Mouse (Mus musculus): ENCODE results near the gene Cenph. TPM values are rescaled to one million over a fixed set of nuclear protein-coding genes. Genes with fewer than 3 reads are reported as not detected.
A peak's percentile ranks its signal among the peaks of the same experiment; 100 is the strongest.
"Not testable (repeated sequence)": the region's sequence is repeated elsewhere in the genome, so short reads cannot be mapped to it uniquely, and the experiment has no call there.

The Cenph gene
- 46.3 and 48.9 TPM in 2 replicates for polyA plus RNA-seq (2016; fragmentation: Nextera tagmentation; extraction: Ambion mirVana)

GRCm38 (mm10) chr13:100775252-100776055 lies at the start of gene Cenph:
Cenph (minus strand) TSS chr13:100775899.
- Histone ChIP-seq H3K4me3 (replicated peaks) (peak within 1 kb of the TSS; percentile 89), H3K27me3 (no peaks in the 10 kb centered on the region), H3K9ac (peak within 1 kb of the TSS; percentile 78), H3K4me1 (peaks cover 18% of the 10 kb centered on the region), H3K4me2 (peak within 1 kb of the TSS; percentile 93), H3K27ac (peak within 1 kb of the TSS; percentile 77), H3K9me3 (no peaks in the 10 kb centered on the region), H3K36me3 (replicated peaks) (peaks cover 35% of the 10 kb centered on the region)
- peak; percentile 95 for ATAC-seq (ENCODE audit: low FRiP score)
- under 1% methylated on average over 46 of the region's 46 CpGs for WGBS

GRCm38 (mm10) chr13:100824916-100825315 lies 49.2 kb upstream of the Cenph start:
- no peak for ATAC-seq (ENCODE audit: low FRiP score)
- 95% methylated on average over 3 of the region's 3 CpGs for WGBS

GRCm38 (mm10) chr13:100824306-100824705 lies 48.6 kb upstream of the Cenph start:
- no peaks in the 10 kb centered on the region for H3K27me3 ChIP-seq
- H3K27ac ChIP-seq: no peak overlapping the region
- no peaks in the 10 kb centered on the region for H3K9me3 ChIP-seq
- no peak for ATAC-seq (ENCODE audit: low FRiP score)
- no peaks in the 10 kb centered on the region for H3K4me1 ChIP-seq
- H3K36me3 ChIP-seq (replicated peaks): peaks cover 62% of the 10 kb centered on the region
- WGBS: 91% methylated on average over 6 of the region's 6 CpGs
- H3K4me2 ChIP-seq: no peak overlapping the region
- H3K4me3 ChIP-seq (replicated peaks): no peak overlapping the region
- no peak overlapping the region for H3K9ac ChIP-seq

More at GRCm38 (mm10) chr13:100824916-100825315, 49.2 kb upstream of the Cenph start:
- Histone ChIP-seq H3K9ac (no peak overlapping the region), H3K27me3 (no peaks in the 10 kb centered on the region), H3K4me3 (replicated peaks) (no peak overlapping the region), H3K36me3 (replicated peaks) (peaks cover 57% of the 10 kb centered on the region), H3K4me2 (no peak overlapping the region), H3K9me3 (no peaks in the 10 kb centered on the region), H3K27ac (no peak overlapping the region), H3K4me1 (no peaks in the 10 kb centered on the region)

GRCm38 (mm10) chr13:100823863-100824262 lies 48.2 kb upstream of the Cenph start:
- Histone ChIP-seq H3K27me3 (no peaks in the 10 kb centered on the region), H3K27ac (no peak overlapping the region), H3K4me2 (no peak overlapping the region), H3K9me3 (no peaks in the 10 kb centered on the region), H3K4me1 (no peaks in the 10 kb centered on the region), H3K9ac (no peak overlapping the region), H3K4me3 (replicated peaks) (no peak overlapping the region), H3K36me3 (replicated peaks) (peaks cover 64% of the 10 kb centered on the region)
- ATAC-seq (ENCODE audit: low FRiP score): no peak
- 94% methylated on average over 3 of the region's 3 CpGs for WGBS

GRCm38 (mm10) chr13:100814451-100814850 lies 38.8 kb upstream of the Cenph start:
- H3K27me3 ChIP-seq: no peaks in the 10 kb centered on the region
- no peaks in the 10 kb centered on the region for H3K9me3 ChIP-seq
- no peak for ATAC-seq (ENCODE audit: low FRiP score)
- no peak overlapping the region for H3K4me3 ChIP-seq (replicated peaks)
- WGBS: 94% methylated on average over 6 of the region's 6 CpGs
- no peak overlapping the region for H3K27ac ChIP-seq
- H3K4me2 ChIP-seq: no peak overlapping the region
- no peak overlapping the region for H3K9ac ChIP-seq
- no peaks in the 10 kb centered on the region for H3K4me1 ChIP-seq
- H3K36me3 ChIP-seq (replicated peaks): peaks cover 73% of the 10 kb centered on the region

DNA sequence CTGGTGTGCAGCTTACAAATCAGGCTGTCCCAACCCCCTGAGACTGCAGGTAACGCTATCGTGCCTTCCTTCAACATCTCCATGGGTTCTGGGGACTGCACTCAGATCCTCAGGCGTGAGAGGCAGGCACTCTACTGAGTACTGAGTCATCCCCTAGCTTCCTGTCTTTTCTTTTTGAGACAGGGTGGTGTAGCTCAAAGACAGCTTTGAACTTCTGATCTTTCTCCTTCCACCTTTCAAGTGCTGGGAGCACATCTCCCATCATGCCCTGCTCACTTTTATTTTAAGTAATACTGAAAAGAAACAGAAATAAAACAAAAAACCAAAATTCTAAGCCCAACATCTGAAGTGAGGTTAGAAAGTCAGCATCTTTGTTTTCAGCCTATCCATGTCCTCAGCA lies 30.1 kb upstream of the Cenph start:
- H3K4me2 ChIP-seq: no peak overlapping the region
- no peak overlapping the region for H3K9ac ChIP-seq
- H3K9me3 ChIP-seq: no peaks in the 10 kb centered on the region
- 96% methylated on average over 3 of the region's 3 CpGs for WGBS
- no peaks in the 10 kb centered on the region for H3K27me3 ChIP-seq
- peaks cover 74% of the 10 kb centered on the region for H3K36me3 ChIP-seq (replicated peaks)
- H3K4me1 ChIP-seq: no peaks in the 10 kb centered on the region
- H3K27ac ChIP-seq: no peak overlapping the region
- no peak overlapping the region for H3K4me3 ChIP-seq (replicated peaks)
- no peak for ATAC-seq (ENCODE audit: low FRiP score)

DNA sequence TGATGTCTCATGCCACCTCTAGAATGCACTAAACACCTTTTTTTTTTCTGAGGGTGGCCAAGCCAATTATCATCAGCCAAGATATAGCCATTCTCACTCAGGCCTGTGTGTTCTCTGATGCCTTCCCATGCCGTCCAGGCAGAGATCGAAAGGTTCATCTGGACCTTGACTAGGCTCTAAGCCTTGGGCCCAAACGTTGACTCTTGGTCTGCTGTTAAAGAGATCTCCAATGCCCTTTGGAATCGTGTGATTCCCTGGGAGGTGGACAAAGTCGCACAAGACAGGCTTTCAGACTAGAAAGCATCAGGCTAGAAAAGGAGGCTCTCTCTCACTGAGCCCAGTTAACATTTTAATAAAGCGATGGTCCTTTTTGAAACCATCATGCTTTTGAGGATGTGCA lies 21.5 kb upstream of the Cenph start:
- H3K4me1 ChIP-seq: no peaks in the 10 kb centered on the region
- 90% methylated on average over 6 of the region's 6 CpGs for WGBS
- H3K4me3 ChIP-seq (replicated peaks): no peak overlapping the region
- H3K9me3 ChIP-seq: no peaks in the 10 kb centered on the region
- H3K27me3 ChIP-seq: no peaks in the 10 kb centered on the region
- no peak overlapping the region for H3K9ac ChIP-seq
- H3K4me2 ChIP-seq: no peak overlapping the region
- no peak overlapping the region for H3K27ac ChIP-seq
- H3K36me3 ChIP-seq (replicated peaks): peaks cover 12% of the 10 kb centered on the region
- ATAC-seq (ENCODE audit: low FRiP score): no peak

- 89% methylated on average over 3 of the region's 3 CpGs for WGBS
- no peaks in the 10 kb centered on the region for H3K9me3 ChIP-seq
- no peak overlapping the region for H3K4me2 ChIP-seq
- H3K4me1 ChIP-seq: peaks cover 14% of the 10 kb centered on the region
- no peak overlapping the region for H3K9ac ChIP-seq
- H3K4me3 ChIP-seq (replicated peaks): no peak overlapping the region
- no peak overlapping the region for H3K27ac ChIP-seq
- H3K27me3 ChIP-seq: no peaks in the 10 kb centered on the region
- no peak for ATAC-seq (ENCODE audit: low FRiP score)
- H3K36me3 ChIP-seq (replicated peaks): peaks cover 5% of the 10 kb centered on the region
Measured at GRCm38 (mm10) chr13:100789083-100789482, 13.4 kb upstream of the Cenph start.

- H3K4me2 ChIP-seq; H3K27ac ChIP-seq; H3K9ac ChIP-seq; ATAC-seq (ENCODE audit: low FRiP score); H3K4me3 ChIP-seq (replicated peaks); H3K27me3 ChIP-seq; H3K9me3 ChIP-seq: not testable (repeated sequence)
- Histone ChIP-seq H3K36me3 (replicated peaks) (peaks cover 15% of the 10 kb centered on the region), H3K4me1 (peaks cover 20% of the 10 kb centered on the region)
- WGBS: 92% methylated on average over 12 of the region's 14 CpGs
Measured at GRCm38 (mm10) chr13:100788057-100788456, 12.4 kb upstream of the Cenph start.

GRCm38 (mm10) chr13:100787316-100788010 lies 11.8 kb upstream of the Cenph start:
- Histone ChIP-seq H3K27me3 (no peaks in the 10 kb centered on the region), H3K27ac (no peak overlapping the region), H3K4me3 (replicated peaks) (no peak overlapping the region), H3K4me1 (peaks cover 22% of the 10 kb centered on the region), H3K36me3 (replicated peaks) (peaks cover 19% of the 10 kb centered on the region), H3K4me2 (no peak overlapping the region), H3K9ac (no peak overlapping the region), H3K9me3 (no peaks in the 10 kb centered on the region)
- ATAC-seq (ENCODE audit: low FRiP score): no peak
- 77% methylated on average over 6 of the region's 6 CpGs for WGBS

- Histone ChIP-seq H3K27ac (peak within 1 kb of the TSS; percentile 68; the same call in 1 of the 2 replicates), H3K9ac (peak within 1 kb of the TSS; percentile 87), H3K9me3 (no peaks in the 10 kb centered on the region), H3K4me2 (peak within 1 kb of the TSS; percentile 80), H3K4me1 (peaks cover 24% of the 10 kb centered on the region), H3K27me3 (no peaks in the 10 kb centered on the region), H3K36me3 (replicated peaks) (peaks cover 30% of the 10 kb centered on the region), H3K4me3 (replicated peaks) (peak within 1 kb of the TSS; percentile 86)
- under 1% methylated on average over 35 of the region's 35 CpGs for WGBS
- ATAC-seq (ENCODE audit: low FRiP score): peak; percentile 99
Measured at GRCm38 (mm10) chr13:100786414-100786867, 10.7 kb upstream of the Cenph start, which contains the start of gene Ccnb1. Ccnb1 (minus strand) TSS chr13:100786570.

GRCm38 (mm10) chr13:100785806-100786413 lies 10.2 kb upstream of the Cenph start:
- Histone ChIP-seq H3K9me3 (no peaks in the 10 kb centered on the region), H3K4me1 (peaks cover 24% of the 10 kb centered on the region), H3K4me2 (peak overlapping the region; percentile 80), H3K27ac (peak overlapping the region; percentile 68; the same call in 1 of the 2 replicates), H3K36me3 (replicated peaks) (peaks cover 34% of the 10 kb centered on the region), H3K9ac (peak overlapping the region; percentile 87), H3K4me3 (replicated peaks) (peak overlapping the region; percentile 86), H3K27me3 (no peaks in the 10 kb centered on the region)
- peak; percentile 54 for ATAC-seq (ENCODE audit: low FRiP score)
- under 1% methylated on average over 30 of the region's 30 CpGs for WGBS
